Mouse (Mus musculus) myocyte (in vitro differentiated cells): ENCODE data around the gene Ccdc93. TPM values are rescaled to one million over a fixed set of nuclear protein-coding genes. Genes with fewer than 3 reads are reported as not detected.

Source experiments
- H3K27me3 ChIP-seq: one replicate; pipeline ENCODE4 v1.6.1; 2011; ENCODE audit not compliant: control insufficient read depth, insufficient read depth, insufficient read length
- H3K36me3 ChIP-seq: one replicate; pipeline ENCODE4 v1.6.1; 2011; ENCODE audit not compliant: control insufficient read depth, insufficient read depth
- H3K4me2 ChIP-seq: one replicate; pipeline ENCODE4 v1.6.1; 2011; ENCODE audit warnings: low read depth, control low read depth
- H3K4me3 ChIP-seq: one replicate; pipeline ENCODE4 v1.5.1; 2011; ENCODE audit warnings: mild to moderate bottlenecking, control low read depth, moderate library complexity
- H3K79me2 ChIP-seq: one replicate; pipeline ENCODE4 v1.6.1; 2011; ENCODE audit not compliant: control insufficient read depth, insufficient read depth
- H3ac ChIP-seq: one replicate; pipeline ENCODE4 v1.6.1; 2011; ENCODE audit not compliant: control insufficient read depth, insufficient read length
- CEBPB ChIP-seq: IDR thresholded peaks from 2 replicates; pipeline ENCODE4 v1.6.1; 2011; ENCODE audit warnings: mild to moderate bottlenecking, moderate library complexity; ENCODE audit not compliant: poor library complexity, insufficient read depth, severe bottlenecking
- E2F4 ChIP-seq: IDR thresholded peaks from one replicate; pipeline ENCODE4 v1.6.1; 2011; ENCODE audit warnings: mild to moderate bottlenecking, control low read depth, moderate library complexity; ENCODE audit not compliant: insufficient read depth
- MAX ChIP-seq: IDR thresholded peaks from one replicate; pipeline ENCODE4 v1.6.1; 2011; ENCODE audit warnings: low read depth, mild to moderate bottlenecking, control low read depth
- MYOD1 ChIP-seq, 3 experiments: IDR thresholded peaks; one replicate each; pipeline ENCODE4 v1.6.1; 2011; ENCODE audit warnings: control low read depth in 2 of 3, low read depth in 2 of 3, mild to moderate bottlenecking in 2 of 3, moderate library complexity in 1 of 3; ENCODE audit not compliant: insufficient read length in 2 of 3, control insufficient read depth in 1 of 3
- MYOG ChIP-seq, 3 experiments: IDR thresholded peaks; one replicate each; pipeline ENCODE4 v1.6.1; 2011; ENCODE audit warnings: control low read depth in 2 of 3, low read depth in 2 of 3, mild to moderate bottlenecking in 2 of 3; ENCODE audit not compliant: insufficient read length in 2 of 3, control insufficient read depth in 1 of 3, insufficient read depth in 1 of 3
- POLR2A ChIP-seq: IDR thresholded peaks from one replicate; pipeline ENCODE4 v1.6.1; 2011; ENCODE audit warnings: low read depth, mild to moderate bottlenecking, control low read depth, moderate library complexity; ENCODE audit not compliant: insufficient read length
- POLR2AphosphoS2 ChIP-seq: IDR thresholded peaks from one replicate; pipeline ENCODE4 v1.6.1; 2011; ENCODE audit warnings: low read depth, control low read depth; ENCODE audit not compliant: insufficient read length
- REST ChIP-seq: IDR thresholded peaks from one replicate; pipeline ENCODE4 v1.6.1; 2011; ENCODE audit warnings: mild to moderate bottlenecking, control low read depth, moderate library complexity; ENCODE audit not compliant: insufficient read depth, insufficient read length
- SRF ChIP-seq: IDR thresholded peaks from one replicate; pipeline ENCODE4 v1.6.1; 2011; ENCODE audit warnings: low read depth; ENCODE audit not compliant: control insufficient read depth, insufficient read length
- TCF12 ChIP-seq: IDR thresholded peaks from one replicate; pipeline ENCODE4 v1.6.1; 2011; ENCODE audit warnings: mild to moderate bottlenecking, control low read depth; ENCODE audit not compliant: poor library complexity, insufficient read depth, severe bottlenecking
- TCF3 ChIP-seq: IDR thresholded peaks from one replicate; pipeline ENCODE4 v1.6.1; 2011; ENCODE audit warnings: low read depth, control low read depth; ENCODE audit not compliant: insufficient read length
- USF1 ChIP-seq: IDR thresholded peaks from one replicate; pipeline ENCODE4 v1.6.1; 2011; ENCODE audit warnings: low read depth, mild to moderate bottlenecking, control low read depth, moderate library complexity
- polyA plus RNA-seq: library from polyadenylated mRNA; unstranded; fragments of >200 nt; fragmentation: generic; extraction: Trizol; gene quantifications from one replicate; pipeline ENCODE4 v1.2.1, GENCODE M21; 2012; ENCODE audit warnings: missing spikeins

Ccdc93 gene
- polyA plus RNA-seq, 1 experiment = 5.2 TPM

DNA sequence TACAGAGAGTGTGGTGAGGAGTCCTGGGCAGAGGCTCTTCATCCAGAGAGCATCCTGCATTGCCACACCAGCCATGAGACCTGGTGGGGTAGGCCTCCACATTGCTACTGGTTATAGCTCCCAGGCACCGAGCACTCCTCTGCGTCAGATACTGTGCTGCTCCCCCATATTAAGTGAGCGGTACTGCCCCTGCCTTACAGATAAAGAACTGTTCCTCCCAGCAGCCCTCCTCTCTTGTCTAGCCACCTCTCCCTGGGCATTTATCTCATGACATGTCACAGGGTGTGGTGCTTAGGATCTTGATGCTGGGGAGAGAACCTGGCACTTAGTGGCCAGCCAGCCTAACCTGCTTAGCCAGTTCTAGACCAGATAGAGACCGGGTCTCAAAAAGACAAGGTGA lies 66.2 kb downstream of the Ccdc93 start:
- TF ChIP-seq CEBPB (no peak), E2F4 (no peak), REST (no peak), POLR2A (no peak), TCF3 (no peak), MYOG (IDR thresholded peaks at IDR 0.05; ENCODE audit: control insufficient read depth in 1 of 3, insufficient read depth in 1 of 3, insufficient read length in 2 of 3, low read depth in 2 of 3) (no peak), SRF (no peak), USF1 (no peak), POLR2AphosphoS2 (no peak), MYOD1 (IDR thresholded peaks at IDR 0.05; ENCODE audit: control insufficient read depth in 1 of 3, insufficient read length in 2 of 3, low read depth in 2 of 3) (no peak), TCF12 (no peak), MAX (no peak)
- no peak overlapping the region for H3ac ChIP-seq
- no peaks in the 10 kb centered on the region for H3K79me2 ChIP-seq
- H3K36me3 ChIP-seq = peaks cover 19% of the 10 kb centered on the region
- no peaks in the 10 kb centered on the region for H3K27me3 ChIP-seq
- H3K4me2 ChIP-seq = no peak overlapping the region
- no peak overlapping the region for H3K4me3 ChIP-seq

DNA sequence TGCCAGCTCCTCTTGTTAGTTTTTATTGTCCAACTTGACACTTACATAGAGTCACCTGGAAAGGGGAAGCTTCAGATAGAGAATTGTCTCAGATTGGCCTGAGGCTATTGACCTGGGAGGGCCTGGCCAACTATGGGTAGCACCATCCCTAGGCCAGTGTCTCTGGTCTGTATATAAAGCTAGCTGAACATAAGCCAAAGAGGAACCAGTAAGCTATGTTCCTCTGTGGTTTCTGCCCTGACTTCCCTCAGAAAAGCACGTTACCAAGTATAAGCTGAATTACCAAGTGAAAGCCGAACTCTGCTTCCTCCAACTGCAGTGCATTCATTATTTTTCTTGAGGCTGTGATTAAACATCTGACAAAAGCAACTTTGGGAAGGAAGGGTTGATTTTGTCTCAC lies 77.9 kb downstream of the Ccdc93 start:
- peaks cover 4% of the 10 kb centered on the region for H3K36me3 ChIP-seq
- TF ChIP-seq REST = no peak
- no peak for TF ChIP-seq MYOD1 (IDR thresholded peaks at IDR 0.05; ENCODE audit: control insufficient read depth in 1 of 3, insufficient read length in 2 of 3, low read depth in 2 of 3)
- TF ChIP-seq MYOG (IDR thresholded peaks at IDR 0.05; ENCODE audit: control insufficient read depth in 1 of 3, insufficient read depth in 1 of 3, insufficient read length in 2 of 3, low read depth in 2 of 3) = no peak
- TF ChIP-seq E2F4 = no peak
- no peak for TF ChIP-seq POLR2AphosphoS2
- H3K79me2 ChIP-seq = no peaks in the 10 kb centered on the region

DNA sequence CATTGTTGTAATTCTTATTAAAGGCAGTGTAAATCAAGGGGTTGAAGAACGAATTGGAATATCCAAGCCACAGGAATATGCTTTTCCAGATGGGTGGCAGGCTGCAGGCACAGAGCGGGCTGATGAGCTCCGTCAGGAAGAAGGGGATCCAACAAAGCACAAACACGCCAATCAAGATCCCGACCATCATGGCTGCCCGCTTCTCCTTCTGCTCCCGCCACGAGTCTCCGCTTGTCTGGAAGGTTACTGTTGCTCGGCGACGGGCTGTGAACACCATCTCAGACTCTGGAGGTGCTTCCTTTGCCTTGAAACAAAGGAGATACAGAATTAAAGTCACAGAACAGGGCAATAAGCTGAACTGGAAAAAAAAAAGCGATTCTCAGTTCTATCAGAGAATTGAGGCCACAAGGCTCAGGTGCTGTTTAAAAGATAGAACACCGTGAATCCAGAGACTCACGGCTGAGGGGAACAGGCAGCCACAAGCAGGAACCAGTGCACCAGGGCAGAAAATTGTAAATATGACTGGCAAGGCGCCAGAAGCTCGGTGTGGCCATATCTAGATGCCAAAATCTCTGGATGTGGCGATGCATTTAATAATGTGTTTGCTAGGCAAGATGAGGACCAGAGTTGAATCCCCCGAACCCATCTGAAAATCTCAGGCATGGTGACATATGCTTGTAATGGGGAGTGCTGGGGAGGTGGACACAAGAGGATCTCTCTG lies 79.7 kb downstream of the Ccdc93 start:
- no peak overlapping the region for H3ac ChIP-seq
- no peak overlapping the region for H3K4me2 ChIP-seq
- TF ChIP-seq REST = no peak
- TF ChIP-seq CEBPB = no peak
- no peak for TF ChIP-seq SRF
- no peak for TF ChIP-seq MYOG (IDR thresholded peaks at IDR 0.05; ENCODE audit: control insufficient read depth in 1 of 3, insufficient read depth in 1 of 3, insufficient read length in 2 of 3, low read depth in 2 of 3)
- no peak for TF ChIP-seq POLR2AphosphoS2
- TF ChIP-seq E2F4 = no peak
- TF ChIP-seq USF1 = no peak
- TF ChIP-seq MYOD1 (IDR thresholded peaks at IDR 0.05; ENCODE audit: control insufficient read depth in 1 of 3, insufficient read length in 2 of 3, low read depth in 2 of 3) = no peak
- no peak for TF ChIP-seq MAX
- TF ChIP-seq POLR2A = no peak
- TF ChIP-seq TCF12 = no peak
- TF ChIP-seq TCF3 = no peak
- H3K27me3 ChIP-seq = no peaks in the 10 kb centered on the region
- no peaks in the 10 kb centered on the region for H3K36me3 ChIP-seq
- no peaks in the 10 kb centered on the region for H3K79me2 ChIP-seq
- no peak overlapping the region for H3K4me3 ChIP-seq

More for the DNA sequence above, 77.9 kb downstream of the Ccdc93 start:
- H3K4me2 ChIP-seq = no peak overlapping the region
- no peak overlapping the region for H3ac ChIP-seq
- no peak overlapping the region for H3K4me3 ChIP-seq
- H3K27me3 ChIP-seq = no peaks in the 10 kb centered on the region

DNA sequence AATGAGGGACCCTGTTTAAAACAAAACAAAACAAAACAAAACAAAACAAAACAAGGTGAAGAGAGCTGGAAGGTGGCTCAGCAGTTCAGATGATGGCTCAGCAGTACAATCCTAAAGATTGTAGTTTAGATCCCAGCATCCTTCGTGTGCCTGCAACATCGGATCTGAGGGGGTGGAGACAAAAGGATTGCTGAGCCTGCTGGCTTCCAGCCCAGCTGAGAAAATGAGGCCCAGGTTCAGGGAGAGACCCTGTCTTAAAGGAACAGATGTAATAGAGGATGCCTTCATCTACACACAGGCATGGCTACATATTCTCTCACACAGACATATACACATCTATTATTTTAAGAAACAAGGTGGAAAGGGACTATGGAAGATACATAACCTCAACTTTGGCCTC lies 80.3 kb downstream of the Ccdc93 start:
- H3K4me3 ChIP-seq = no peak overlapping the region
- H3K27me3 ChIP-seq = no peaks in the 10 kb centered on the region
- TF ChIP-seq E2F4 (no peak), POLR2AphosphoS2 (no peak), POLR2A (no peak), USF1 (no peak), CEBPB (no peak), SRF (no peak), TCF12 (no peak), REST (no peak), MYOD1 (IDR thresholded peaks at IDR 0.05; ENCODE audit: control insufficient read depth in 1 of 3, insufficient read length in 2 of 3, low read depth in 2 of 3) (no peak), MAX (no peak), MYOG (IDR thresholded peaks at IDR 0.05; ENCODE audit: control insufficient read depth in 1 of 3, insufficient read depth in 1 of 3, insufficient read length in 2 of 3, low read depth in 2 of 3) (no peak), TCF3 (no peak)

DNA sequence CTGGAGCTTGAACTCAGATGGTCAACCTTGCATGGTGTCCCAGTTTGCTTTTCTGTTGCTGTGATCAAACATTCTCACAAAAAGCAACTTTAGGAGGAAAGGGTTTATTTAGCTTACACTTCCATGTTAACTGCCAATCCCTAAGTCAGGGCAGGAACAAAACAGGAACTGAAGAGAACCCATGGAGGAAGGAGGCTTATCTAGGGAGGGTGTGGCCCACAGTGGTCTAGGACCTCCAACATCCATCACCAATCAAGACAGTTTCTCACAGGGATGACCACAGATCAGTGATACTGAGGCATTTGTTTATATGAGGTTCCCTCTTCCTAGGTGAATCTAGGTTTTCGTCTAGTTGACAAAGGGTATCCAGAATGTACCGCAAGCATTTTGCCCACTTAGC lies 81.1 kb downstream of the Ccdc93 start:
- H3K36me3 ChIP-seq = no peaks in the 10 kb centered on the region
- H3K27me3 ChIP-seq = no peaks in the 10 kb centered on the region
- H3ac ChIP-seq = no peak overlapping the region
- H3K79me2 ChIP-seq = no peaks in the 10 kb centered on the region
- no peak overlapping the region for H3K4me3 ChIP-seq
- no peak overlapping the region for H3K4me2 ChIP-seq
- TF ChIP-seq CEBPB (no peak), E2F4 (no peak), REST (no peak), MYOD1 (IDR thresholded peaks at IDR 0.05; ENCODE audit: control insufficient read depth in 1 of 3, insufficient read length in 2 of 3, low read depth in 2 of 3) (no peak), TCF3 (no peak), SRF (no peak), MAX (no peak), MYOG (IDR thresholded peaks at IDR 0.05; ENCODE audit: control insufficient read depth in 1 of 3, insufficient read depth in 1 of 3, insufficient read length in 2 of 3, low read depth in 2 of 3) (no peak), TCF12 (no peak), POLR2A (no peak), USF1 (no peak), POLR2AphosphoS2 (no peak)

More for the DNA sequence above, 80.3 kb downstream of the Ccdc93 start:
- Histone ChIP-seq H3ac (no peak overlapping the region), H3K4me2 (no peak overlapping the region), H3K79me2 (no peaks in the 10 kb centered on the region), H3K36me3 (no peaks in the 10 kb centered on the region)
